Mouse (Mus musculus) forebrain, embryonic 15.5 days (tissue): ENCODE measurements around the gene Hmg20b. TPM values are rescaled to one million over a fixed set of nuclear protein-coding genes. Genes with fewer than 3 reads are reported as not detected.
A peak's percentile ranks its signal among the peaks of the same experiment; 100 is the strongest.

Source experiments
- ATAC-seq: fragments of 200-750 bp; cut with Nextera tagmentation; replicated peaks from 2 replicates; pipeline ENCODE4 v1.8.0; 2017; ENCODE audit warnings: mild to moderate bottlenecking, moderate TSS enrichment, moderate library complexity
- H3K27ac ChIP-seq: fragments of 300-500 bp; sonication (generic); replicated peaks from 2 replicates; pipeline ENCODE4 v1.5.1; 2015; ENCODE audit warnings: mild to moderate bottlenecking, inconsistent platforms
- H3K27me3 ChIP-seq: fragments of 300-500 bp; sonication (generic); 2 replicates; pipeline ENCODE4 v1.6.1; 2015; ENCODE audit warnings: inconsistent platforms
- H3K36me3 ChIP-seq: fragments of 300-500 bp; sonication (generic); 2 replicates; pipeline ENCODE4 v1.6.1; 2015; ENCODE audit warnings: mild to moderate bottlenecking, inconsistent platforms
- H3K4me1 ChIP-seq: fragments of 300-500 bp; sonication (generic); 2 replicates; pipeline ENCODE4 v1.6.1; 2015; ENCODE audit warnings: inconsistent platforms
- H3K4me2 ChIP-seq: fragments of 300-500 bp; sonication (generic); replicated peaks from 2 replicates; pipeline ENCODE4 v1.6.1; 2015; ENCODE audit warnings: mild to moderate bottlenecking, inconsistent platforms
- H3K4me3 ChIP-seq: fragments of 300-500 bp; sonication (generic); 2 replicates; pipeline ENCODE4 v1.5.1; 2015; ENCODE audit warnings: mild to moderate bottlenecking, inconsistent platforms
- H3K9ac ChIP-seq: fragments of 300-500 bp; sonication (generic); replicated peaks from 2 replicates; pipeline ENCODE4 v1.6.1; 2015; ENCODE audit warnings: mild to moderate bottlenecking, inconsistent platforms
- H3K9me3 ChIP-seq: fragments of 300-500 bp; sonication (generic); 2 replicates; pipeline ENCODE4 v1.6.1; 2016; ENCODE audit warnings: inconsistent platforms
- WGBS: fragments of 180-500 bp; shearing (Covaris S2); methylation state at CpG from one replicate; pipeline ENCODE4 v1.1.7; 2015; ENCODE audit warnings: mixed read lengths; 5-methylcytosine and 5-hydroxymethylcytosine counted together
- polyA plus RNA-seq: library from polyadenylated mRNA; unstranded; fragments of >200 nt; fragmentation: Nextera tagmentation; extraction: Ambion mirVana; gene quantifications from 2 replicates; pipeline ENCODE4 v1.2.1, GENCODE M21; 2015

Gene Hmg20b
- polyA plus RNA-seq, 1 experiment from 2014 or later: 43.3 TPM

- H3K4me2 ChIP-seq: no peak within 1 kb of the TSS
- no peak within 1 kb of the TSS for H3K9ac ChIP-seq
- 24% methylated on average over 10 of the region's 10 CpGs for WGBS
- 0 out of 2 replicates have a peak within 1 kb of the TSS, but pooled peaks have one; percentile 8 for H3K27ac ChIP-seq
- H3K27me3 ChIP-seq: peaks cover 19% of the 10 kb centered on the region
- H3K9me3 ChIP-seq: no peaks in the 10 kb centered on the region
- H3K36me3 ChIP-seq: peaks cover 40% of the 10 kb centered on the region
- no peak for ATAC-seq
- no peak within 1 kb of the TSS for H3K4me3 ChIP-seq
- H3K4me1 ChIP-seq: no peaks in the 10 kb centered on the region
Observed at GRCm38 (mm10) chr10:81328386-81328785, 21.9 kb downstream of the Hmg20b start, which contains the start of gene Tbxa2r. Gene Tbxa2r, plus strand, starts transcription at chr10:81328731.

GRCm38 (mm10) chr10:81327959-81328358 lies 22.3 kb downstream of the Hmg20b start:
- no peak overlapping the region for H3K4me3 ChIP-seq
- no peak overlapping the region for H3K9ac ChIP-seq
- no peak for ATAC-seq
- H3K9me3 ChIP-seq: no peaks in the 10 kb centered on the region
- no peaks in the 10 kb centered on the region for H3K4me1 ChIP-seq
- WGBS: 56% methylated on average over 2 of the region's 2 CpGs
- peaks cover 14% of the 10 kb centered on the region for H3K27me3 ChIP-seq
- H3K36me3 ChIP-seq: peaks cover 44% of the 10 kb centered on the region
- no peak overlapping the region for H3K27ac ChIP-seq
- H3K4me2 ChIP-seq: no peak overlapping the region

GRCm38 (mm10) chr10:81326858-81327257 lies 23.4 kb downstream of the Hmg20b start:
- H3K9me3 ChIP-seq: no peaks in the 10 kb centered on the region
- H3K4me1 ChIP-seq: peaks cover 7% of the 10 kb centered on the region
- H3K4me2 ChIP-seq: no peak overlapping the region
- no peak for ATAC-seq
- peaks cover 50% of the 10 kb centered on the region for H3K36me3 ChIP-seq
- no peak overlapping the region for H3K4me3 ChIP-seq
- H3K27me3 ChIP-seq: peaks cover 3% of the 10 kb centered on the region; the same call in 1 of the 2 replicates
- H3K27ac ChIP-seq: no peak overlapping the region
- 83% methylated on average over 6 of the region's 6 CpGs for WGBS
- H3K9ac ChIP-seq: no peak overlapping the region

- H3K9ac ChIP-seq: no peak overlapping the region
- no peaks in the 10 kb centered on the region; the same call in 1 of the 2 replicates for H3K27me3 ChIP-seq
- WGBS: 93% methylated on average over 18 of the region's 18 CpGs
- H3K4me1 ChIP-seq: peaks cover 13% of the 10 kb centered on the region
- no peaks in the 10 kb centered on the region for H3K9me3 ChIP-seq
- no peak overlapping the region for H3K4me2 ChIP-seq
- no peak overlapping the region for H3K27ac ChIP-seq
- ATAC-seq: no peak
- H3K4me3 ChIP-seq: no peak overlapping the region
- H3K36me3 ChIP-seq: peaks cover 50% of the 10 kb centered on the region
Observed at GRCm38 (mm10) chr10:81325781-81326180, 24.5 kb downstream of the Hmg20b start.

- peaks cover 50% of the 10 kb centered on the region for H3K36me3 ChIP-seq
- H3K9me3 ChIP-seq: no peaks in the 10 kb centered on the region
- H3K27me3 ChIP-seq: no peaks in the 10 kb centered on the region
- H3K9ac ChIP-seq: no peak overlapping the region
- H3K4me2 ChIP-seq: no peak overlapping the region
- WGBS: 94% methylated on average over 21 of the region's 21 CpGs
- H3K4me1 ChIP-seq: peaks cover 13% of the 10 kb centered on the region
- no peak for ATAC-seq
- H3K27ac ChIP-seq: no peak overlapping the region
- H3K4me3 ChIP-seq: no peak overlapping the region
Observed at GRCm38 (mm10) chr10:81325176-81325575, 25.1 kb downstream of the Hmg20b start.

- Histone ChIP-seq H3K4me1 (peaks cover 23% of the 10 kb centered on the region), H3K9ac (no peak overlapping the region), H3K4me3 (no peak overlapping the region), H3K9me3 (no peaks in the 10 kb centered on the region), H3K27ac (no peak overlapping the region), H3K4me2 (no peak overlapping the region), H3K36me3 (peaks cover 50% of the 10 kb centered on the region), H3K27me3 (no peaks in the 10 kb centered on the region)
- ATAC-seq: no peak
- WGBS: 95% methylated on average over 18 of the region's 18 CpGs
Observed at GRCm38 (mm10) chr10:81323791-81324530, 26.3 kb downstream of the Hmg20b start.

- H3K4me2 ChIP-seq: no peak overlapping the region
- H3K27ac ChIP-seq: no peak overlapping the region
- no peak overlapping the region for H3K9ac ChIP-seq
- no peak for ATAC-seq
- H3K4me1 ChIP-seq: peaks cover 23% of the 10 kb centered on the region
- 91% methylated on average over 23 of the region's 23 CpGs for WGBS
- H3K9me3 ChIP-seq: no peaks in the 10 kb centered on the region
- H3K27me3 ChIP-seq: no peaks in the 10 kb centered on the region
- peaks cover 54% of the 10 kb centered on the region for H3K36me3 ChIP-seq
- no peak overlapping the region for H3K4me3 ChIP-seq
Observed at GRCm38 (mm10) chr10:81323141-81323775, 27.0 kb downstream of the Hmg20b start.

- H3K4me2 ChIP-seq: no peak overlapping the region
- no peak overlapping the region for H3K27ac ChIP-seq
- H3K4me1 ChIP-seq: peaks cover 23% of the 10 kb centered on the region
- H3K27me3 ChIP-seq: no peaks in the 10 kb centered on the region
- no peak overlapping the region for H3K9ac ChIP-seq
- H3K9me3 ChIP-seq: no peaks in the 10 kb centered on the region
- no peak for ATAC-seq
- WGBS: 91% methylated on average over 27 of the region's 27 CpGs
- H3K4me3 ChIP-seq: peak overlapping the region; percentile 72; the same call in 1 of the 2 replicates
- peaks cover 60% of the 10 kb centered on the region for H3K36me3 ChIP-seq
Observed at GRCm38 (mm10) chr10:81322444-81322843, 27.8 kb downstream of the Hmg20b start.

- H3K27me3 ChIP-seq: no peaks in the 10 kb centered on the region
- peaks cover 28% of the 10 kb centered on the region for H3K4me1 ChIP-seq
- H3K4me2 ChIP-seq: peak overlapping the region; percentile 80
- H3K9me3 ChIP-seq: no peaks in the 10 kb centered on the region
- H3K27ac ChIP-seq: peak overlapping the region; percentile 94
- H3K36me3 ChIP-seq: peaks cover 51% of the 10 kb centered on the region
- H3K4me3 ChIP-seq: peak overlapping the region; percentile 72
- peak overlapping the region; percentile 74 for H3K9ac ChIP-seq
- 4% methylated on average over 20 of the region's 20 CpGs for WGBS
- 0 out of 2 replicates have a peak, but pooled peaks have one; percentile 1 for ATAC-seq
Observed at GRCm38 (mm10) chr10:81321436-81321835, 28.8 kb downstream of the Hmg20b start.

- ATAC-seq: peak; percentile 93
Observed at GRCm38 (mm10) chr10:81320550-81321347, 29.5 kb downstream of the Hmg20b start, which contains the start of gene Cactin. Gene Cactin, plus strand, starts transcription at chr10:81321103.

GRCm38 (mm10) chr10:81319741-81320549 lies 30.3 kb downstream of the Hmg20b start:
- WGBS: 1% methylated on average over 38 of the region's 38 CpGs
- peaks cover 50% of the 10 kb centered on the region for H3K36me3 ChIP-seq
- peak overlapping the region; percentile 80 for H3K4me2 ChIP-seq
- peak overlapping the region; percentile 39 for H3K9ac ChIP-seq
- peaks cover 28% of the 10 kb centered on the region for H3K4me1 ChIP-seq
- H3K27me3 ChIP-seq: no peaks in the 10 kb centered on the region
- H3K4me3 ChIP-seq: peak overlapping the region; percentile 72
- no peaks in the 10 kb centered on the region for H3K9me3 ChIP-seq
- H3K27ac ChIP-seq: peak overlapping the region; percentile 94
- peak; percentile 60 for ATAC-seq

More at GRCm38 (mm10) chr10:81320550-81321347, 29.5 kb downstream of the Hmg20b start, which contains the start of gene Cactin:
- peak within 1 kb of the TSS; percentile 80 for H3K4me2 ChIP-seq
- peaks cover 28% of the 10 kb centered on the region for H3K4me1 ChIP-seq
- peak within 1 kb of the TSS; percentile 72 for H3K4me3 ChIP-seq
- under 1% methylated on average over 68 of the region's 68 CpGs for WGBS
- H3K27ac ChIP-seq: peak within 1 kb of the TSS; percentile 94
- no peaks in the 10 kb centered on the region for H3K27me3 ChIP-seq
- peak within 1 kb of the TSS; percentile 74 for H3K9ac ChIP-seq
- H3K9me3 ChIP-seq: no peaks in the 10 kb centered on the region
- peaks cover 50% of the 10 kb centered on the region for H3K36me3 ChIP-seq
